Comparison of ENCODE assay signal across 23 mouse cellular contexts in the genomic region with DNA sequence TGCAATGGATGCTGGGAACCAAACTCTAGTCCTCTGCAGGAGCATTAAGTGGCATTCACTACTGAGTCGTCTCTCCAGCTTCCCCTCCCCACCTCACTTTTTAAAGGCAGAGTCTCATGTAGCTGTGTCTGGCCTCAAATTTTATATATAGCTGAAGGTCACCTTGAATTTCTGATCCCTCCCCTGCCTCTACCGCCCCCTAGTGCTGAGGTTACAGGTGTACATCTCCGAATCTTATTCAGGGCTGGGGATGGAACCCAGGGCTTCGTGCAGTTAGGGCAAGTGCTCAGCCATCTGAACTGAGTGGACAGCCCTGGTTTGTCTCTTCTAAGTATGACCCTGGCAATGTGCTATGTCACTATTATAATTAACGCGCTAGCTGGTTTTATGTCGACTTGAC. TPM values are rescaled to one million over a fixed set of nuclear protein-coding genes. Genes with fewer than 3 reads are reported as not detected.
DNase-seq lines count a peak whose midpoint lies in the region; ATAC-seq and TF ChIP-seq lines count a peak whose summit lies in the region.
"Had no signal": no experiment of that assay in that cellular context is flagged by ENCODE, and none has a peak within 500 bp of the region (broad histone marks: within the 10 kb centered on the region; RNA-seq: fewer than 3 reads in every experiment).

No protein-coding gene starts in this region.

- WGBS in liver, postnatal 0 days (ENCODE audit: insufficient replicate concordance) = 74% methylated on average over 7 of the region's 7 CpGs
- WGBS in liver, embryonic 11.5 days = 75% methylated on average over 7 of the region's 7 CpGs

- TF ChIP-seq EP300 in liver, postnatal 0 days (IDR thresholded peaks at IDR 0.05; ENCODE audit: low read depth) = no peak

- TF ChIP-seq CTCF in gastrocnemius, adult 2 months (IDR thresholded peaks at IDR 0.05) = peak; percentile 31; the same call in 1 of the 2 replicates
- TF ChIP-seq CTCF in liver, postnatal 0 days (IDR thresholded peaks at IDR 0.05; ENCODE audit: low read depth) = peak; percentile 40
- peak; percentile 64 for TF ChIP-seq CTCF in E14TG2a.4 (conservative IDR thresholded peaks at IDR 0.05; ENCODE audit: low read length)
- 0 out of 2 replicates have a peak, but pooled peaks have one; percentile 17 for TF ChIP-seq CTCF in bone marrow macrophage, adult 2 months (IDR thresholded peaks at IDR 0.05; ENCODE audit: low read depth, low read length)

- H3K9me3 ChIP-seq in liver, postnatal 0 days (ENCODE audit: low read length) = no peaks in the 10 kb centered on the region
- no peaks in the 10 kb centered on the region for H3K9me3 ChIP-seq in liver, embryonic 11.5 days (ENCODE audit: control insufficient read depth, low read length)
- peaks cover 10% of the 10 kb centered on the region; the same call in 1 of the 2 replicates for H3K9me3 ChIP-seq in E14TG2a.4 (ENCODE audit: low read length)
- H3K9me3 ChIP-seq: forebrain, embryonic 15.5 days; kidney, embryonic 15.5 days; limb, embryonic 13.5 days; lung, embryonic 15.5 days; midbrain, embryonic 15.5 days had no signal

- no peak overlapping the region for H3K4me2 ChIP-seq in liver, postnatal 0 days (ENCODE audit: low read depth, low read length)
- H3K4me2 ChIP-seq in liver, embryonic 11.5 days = no peak overlapping the region
- H3K4me2 ChIP-seq: forebrain, embryonic 15.5 days; kidney, embryonic 15.5 days; limb, embryonic 13.5 days; lung, embryonic 15.5 days; midbrain, embryonic 15.5 days had no signal

- no peak overlapping the region for H3K9ac ChIP-seq in liver, postnatal 0 days (replicated peaks)
- no peak overlapping the region for H3K9ac ChIP-seq in liver, embryonic 11.5 days (ENCODE audit: low read depth, low read length)
- H3K9ac ChIP-seq: forebrain, embryonic 15.5 days; kidney, embryonic 15.5 days; limb, embryonic 13.5 days; lung, embryonic 15.5 days; midbrain, embryonic 15.5 days had no signal

- no peak for ATAC-seq in liver, postnatal 0 days
- ATAC-seq in liver, embryonic 11.5 days (replicated peaks; ENCODE audit: low FRiP score) = no peak
- ATAC-seq: forebrain, embryonic 15.5 days; midbrain, embryonic 15.5 days had no signal

- no peak for DNase-seq in gastrocnemius, adult 2 months
- DNase-seq in gastrocnemius, adult 18-20 months (ENCODE audit: low spot score) = no peak
- DNase-seq in liver, postnatal 0 days = no peak
- no peak for DNase-seq in liver, embryonic 11.5 days (ENCODE audit: low spot score)
- no peak for DNase-seq in layer of hippocampus, postnatal 10 days (ENCODE audit: low spot score in 2 of 2)
- no peak for DNase-seq in layer of hippocampus, adult 9-11 months
- DNase-seq: cerebellum, adult 8-10 months; right cerebral cortex, adult 18-20 months had no signal

- H3K27ac ChIP-seq in gastrocnemius, adult 2 months = no peak overlapping the region
- H3K27ac ChIP-seq in liver, postnatal 0 days (ENCODE audit: low read depth) = no peak overlapping the region
- H3K27ac ChIP-seq in liver, embryonic 11.5 days (ENCODE audit: low read depth, low read length) = no peak overlapping the region
- no peak overlapping the region for H3K27ac ChIP-seq in bone marrow macrophage, adult 2 months (ENCODE audit: insufficient read depth, low read depth, low read length)
- H3K27ac ChIP-seq: forebrain, embryonic 15.5 days; kidney, embryonic 15.5 days; limb, embryonic 13.5 days; lung, embryonic 15.5 days; midbrain, embryonic 15.5 days had no signal

- no peaks in the 10 kb centered on the region for H3K36me3 ChIP-seq in liver, postnatal 0 days (replicated peaks; ENCODE audit: insufficient read depth, low read length)
- no peaks in the 10 kb centered on the region for H3K36me3 ChIP-seq in liver, embryonic 11.5 days (ENCODE audit: control insufficient read depth, insufficient read depth, low read length)
- H3K36me3 ChIP-seq in E14TG2a.4 (ENCODE audit: insufficient read depth, low read length) = no peaks in the 10 kb centered on the region
- H3K36me3 ChIP-seq: forebrain, embryonic 15.5 days; kidney, embryonic 15.5 days; limb, embryonic 13.5 days; lung, embryonic 15.5 days; midbrain, embryonic 15.5 days had no signal

- no peak for TF ChIP-seq POLR2A in bone marrow macrophage, adult 2 months (IDR thresholded peaks at IDR 0.05; ENCODE audit: borderline replicate concordance, low read depth, low read length)

- no peaks in the 10 kb centered on the region for H3K27me3 ChIP-seq in liver, postnatal 0 days (ENCODE audit: insufficient read depth, low read length)
- H3K27me3 ChIP-seq in liver, embryonic 11.5 days (replicated peaks; ENCODE audit: control insufficient read depth, insufficient read depth, low read length) = no peaks in the 10 kb centered on the region
- H3K27me3 ChIP-seq in E14TG2a.4 (ENCODE audit: insufficient read depth, low read length) = no peaks in the 10 kb centered on the region
- H3K27me3 ChIP-seq: forebrain, embryonic 15.5 days; kidney, embryonic 15.5 days; limb, embryonic 13.5 days; lung, embryonic 15.5 days had no signal

- no peaks in the 10 kb centered on the region for H3K4me1 ChIP-seq in liver, postnatal 0 days (ENCODE audit: insufficient read depth)
- peaks cover 3% of the 10 kb centered on the region; the same call in 1 of the 2 replicates for H3K4me1 ChIP-seq in liver, embryonic 11.5 days (replicated peaks; ENCODE audit: control insufficient read depth, insufficient read depth, low read length)
- peaks cover 46% of the 10 kb centered on the region for H3K4me1 ChIP-seq in E14TG2a.4 (replicated peaks; ENCODE audit: low read depth, low read length)
- peaks cover 14% of the 10 kb centered on the region for H3K4me1 ChIP-seq in bone marrow macrophage, adult 2 months (ENCODE audit: control insufficient read depth, insufficient read depth, low read length)
- H3K4me1 ChIP-seq: forebrain, embryonic 15.5 days; kidney, embryonic 15.5 days; limb, embryonic 13.5 days; lung, embryonic 15.5 days; midbrain, embryonic 15.5 days had no signal

- intact Hi-C loops in gastrocnemius, adult 2 months (cut with DNase I) = no loop called here

- H3K4me3 ChIP-seq in gastrocnemius, adult 2 months = no peak overlapping the region
- H3K4me3 ChIP-seq in liver, postnatal 0 days (ENCODE audit: low read depth, low read length) = no peak overlapping the region
- no peak overlapping the region for H3K4me3 ChIP-seq in liver, embryonic 11.5 days (ENCODE audit: low read depth, low read length)
- H3K4me3 ChIP-seq in E14TG2a.4 (replicated peaks; ENCODE audit: low read length) = no peak overlapping the region
- no peak overlapping the region for H3K4me3 ChIP-seq in bone marrow macrophage, adult 2 months (ENCODE audit: insufficient read depth, low read length)
- H3K4me3 ChIP-seq: forebrain, embryonic 15.5 days; kidney, embryonic 15.5 days; limb, embryonic 13.5 days; lung, embryonic 15.5 days; midbrain, embryonic 15.5 days had no signal

RNA-seq across cellular contexts. Expression of gene Slc2a7, which starts 2.3 kb away (rescaled TPM):
- total RNA-seq in gastrocnemius, adult 2 months (2021) = not detected
- total RNA-seq in gastrocnemius, adult 18-20 months (2021) = not detected
- not detected in 2 replicates for polyA plus RNA-seq in liver, postnatal 0 days (2015; fragmentation: Nextera tagmentation; extraction: Ambion mirVana)
- polyA plus RNA-seq in liver, embryonic 11.5 days (2014; fragmentation: Nextera tagmentation; extraction: Ambion mirVana) = not detected in 2 replicates
- not detected in 2 replicates for polyA plus RNA-seq in bone marrow macrophage, adult 2 months (2012; ENCODE audit: insufficient read depth, insufficient read length, missing spikeins)
- not detected for total RNA-seq in layer of hippocampus, postnatal 10 days (2021)
- total RNA-seq: adrenal gland, postnatal 36 days; common myeloid progenitor, adult 5-6 weeks; hematopoietic stem cell, adult 5-6 weeks; layer of hippocampus, adult 18-20 months; megakaryocyte, adult 5-6 weeks had no signal
- polyA plus RNA-seq: embryonic facial prominence, embryonic 11.5 days; forebrain, embryonic 15.5 days; gonadal fat pad, adult 2 months; heart, embryonic 14.5 days; kidney, embryonic 15.5 days; limb, embryonic 13.5 days; lung, embryonic 15.5 days; midbrain, embryonic 15.5 days had no signal

RNA-seq across cellular contexts. Expression of gene Slc2a5, which starts 32.0 kb away (rescaled TPM):
- not detected for total RNA-seq in gastrocnemius, adult 2 months (2021)
- total RNA-seq in gastrocnemius, adult 18-20 months (2021) = not detected
- polyA plus RNA-seq in liver, postnatal 0 days (2015; fragmentation: Nextera tagmentation; extraction: Ambion mirVana) = 0.16 and 0.22 TPM in 2 replicates
- polyA plus RNA-seq in liver, embryonic 11.5 days (2014; fragmentation: Nextera tagmentation; extraction: Ambion mirVana) = 0.14 and 0.48 TPM in 2 replicates
- polyA plus RNA-seq in bone marrow macrophage, adult 2 months (2012; ENCODE audit: insufficient read depth, insufficient read length, missing spikeins) = 0.43 TPM in 1 of 2 replicates, not detected in the other
- 1 to 10 TPM; 3.9 to 5.3 TPM for total RNA-seq in layer of hippocampus, postnatal 10 days (2021)
- total RNA-seq: common myeloid progenitor, adult 5-6 weeks; hematopoietic stem cell, adult 5-6 weeks had no signal

RNA-seq across cellular contexts. Expression of gene Car6, which starts 50.1 kb away (rescaled TPM):
- total RNA-seq in gastrocnemius, adult 2 months (2021) = not detected
- total RNA-seq in gastrocnemius, adult 18-20 months (2021) = not detected
- not detected in 2 replicates for polyA plus RNA-seq in liver, postnatal 0 days (2015; fragmentation: Nextera tagmentation; extraction: Ambion mirVana)
- polyA plus RNA-seq in liver, embryonic 11.5 days (2014; fragmentation: Nextera tagmentation; extraction: Ambion mirVana) = not detected in 2 replicates
- polyA plus RNA-seq in bone marrow macrophage, adult 2 months (2012; ENCODE audit: insufficient read depth, insufficient read length, missing spikeins) = not detected in 2 replicates
- not detected for total RNA-seq in layer of hippocampus, postnatal 10 days (2021)
- total RNA-seq: common myeloid progenitor, adult 5-6 weeks; hematopoietic stem cell, adult 5-6 weeks; layer of hippocampus, adult 18-20 months had no signal
- polyA plus RNA-seq: forebrain, embryonic 15.5 days; heart, embryonic 14.5 days; kidney, embryonic 15.5 days; lung, embryonic 15.5 days; midbrain, embryonic 15.5 days had no signal

Comparison
In these comparisons a context has a peak if more than half of its experiments do, and no peak if none do; other contexts are left out.
1. RNA of gene Slc2a5, which starts 32.0 kb away (total RNA-seq): 3.9 to 5.3 TPM in layer of hippocampus, postnatal 10 days; not detected in gastrocnemius, adult 18-20 months and not detected in gastrocnemius, adult 2 months; every median in the first group is over 4 times any median in the second.
2. Peak in every context shown above with its lines, with median percentiles within 50 percentile points of each other: CTCF ChIP-seq.